Mouse (Mus musculus) ES-E14 (cell line): ENCODE measurements at regions not wholly inside any gene's neighbourhood (a gene's known extent, or its start where the extent isn't known, plus 50 kb on each side); places are given as distances from the start of the nearest gene placed in this dataset.

Experiments used
- CHD2 ChIP-seq: IDR thresholded peaks from 2 replicates; pipeline ENCODE4 v1.6.1; 2014; ENCODE audit warnings: mild to moderate bottlenecking, low read depth, low read length, inconsistent platforms
- ZC3H11A ChIP-seq: IDR thresholded peaks from 2 replicates; pipeline ENCODE4 v1.6.1; 2012; ENCODE audit warnings: low read depth, mild to moderate bottlenecking, inconsistent platforms, low read length, borderline replicate concordance

DNA sequence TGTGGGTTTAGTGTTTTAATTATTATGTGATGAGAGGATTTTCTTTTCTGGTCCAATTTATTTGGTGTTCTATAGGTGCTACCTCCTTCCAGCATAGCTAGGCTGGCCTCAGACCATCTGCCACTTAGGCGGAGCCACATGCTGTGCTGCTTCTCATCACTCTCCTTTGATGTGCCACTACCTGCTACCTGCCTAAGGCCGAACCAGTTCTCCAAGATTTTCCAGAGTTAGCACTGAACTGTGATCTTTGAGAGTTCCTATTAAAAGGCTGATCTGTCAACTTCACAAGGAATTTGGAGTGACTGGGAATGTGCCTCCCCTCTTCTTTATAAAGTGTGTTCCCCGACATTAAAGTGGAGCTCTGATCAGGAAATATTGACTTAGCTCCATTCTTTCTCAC is 504.8 kb downstream of the Serpinb8 start:
- TF ChIP-seq ZC3H11A, result no peak
- TF ChIP-seq CHD2, result no peak
